Mouse (Mus musculus) left cerebral cortex, postnatal 14 days (tissue): ENCODE data around the gene Vstm2a. TPM values are rescaled to one million over a fixed set of nuclear protein-coding genes. Genes with fewer than 3 reads are reported as not detected.
A peak's percentile ranks its signal among the peaks of the same experiment; 100 is the strongest.

Experiments used
- DNase-seq, 2 experiments: peaks; one replicate each; pipeline ENCODE4 v3.0.0; 2021 to 2022; ENCODE audit warnings: low spot score in 2 of 2, mixed read lengths in 1 of 2
- intact Hi-C: fragments of 180-260 bp; cut with DNase I; formaldehyde crosslinking; loops from one replicate; pipeline ENCODE4 v1.15.1; 2025
- long read RNA-seq, 2 experiments: library from polyadenylated mRNA; stranded (forward); transcript quantifications; one replicate each; pipeline ENCODE4 v2.0.0; 2021
- total RNA-seq, 2 experiments: library from RNA; stranded (reverse); gene quantifications; 2 replicates each; pipeline ENCODE4 v1.2.3; 2021

Vstm2a gene
- 100 to 1,000 TPM; 139 to 162 TPM for total RNA-seq
- long read RNA-seq, experiment 1, transcript Vstm2a-205 (5 exons, 1,039 nt), result major isoform, 33 of 87 reads
- long read RNA-seq, experiment 1, transcript Vstm2a-201 (5 exons, 3,264 nt), result minor isoform, 12 of 87 reads
- long read RNA-seq, experiment 1, partial matches to known transcripts, result 34 of 87 reads
- long read RNA-seq, experiment 1, other reads (novel, unspliced or antisense), result 6 of 87 reads
- long read RNA-seq, experiment 2, transcript Vstm2a-205 (5 exons, 1,039 nt), result major isoform, 32 of 81 reads
- long read RNA-seq, experiment 2, transcript Vstm2a-201 (5 exons, 3,264 nt), result minor isoform, 10 of 81 reads
- long read RNA-seq, experiment 2, partial matches to known transcripts, result 32 of 81 reads
- long read RNA-seq, experiment 2, other reads (novel, unspliced or antisense), result 6 of 81 reads

GRCm38 (mm10) chr11:16257473-16257921, at the start of gene Vstm2a:
Vstm2a (plus strand) TSS chr11:16257724.
- intact Hi-C loops, result no loop called here
- DNase-seq, result peak; percentile 64 to 79

DNA sequence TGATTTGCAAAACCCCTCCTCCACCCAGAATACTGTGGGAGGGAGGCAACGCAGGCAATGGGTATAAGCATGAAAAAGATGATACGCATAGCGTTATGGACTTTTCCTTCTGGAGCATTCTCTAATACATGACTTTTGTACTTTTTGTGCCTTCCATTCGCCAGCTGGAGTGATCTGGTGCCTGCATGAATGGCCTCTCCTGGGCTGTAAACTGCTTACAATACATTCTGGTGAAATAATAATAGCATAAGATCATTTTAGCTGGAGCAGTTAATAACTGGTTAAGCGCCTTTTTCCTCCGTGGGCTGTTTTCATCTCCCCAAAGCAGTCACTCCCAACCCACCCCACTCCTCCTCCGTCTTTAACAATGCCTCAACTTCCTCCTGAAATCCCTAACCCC, 513 bp upstream of the Vstm2a start:
- DNase-seq, result peak; percentile 14 to 23
- intact Hi-C loops, result no loop called here

DNA sequence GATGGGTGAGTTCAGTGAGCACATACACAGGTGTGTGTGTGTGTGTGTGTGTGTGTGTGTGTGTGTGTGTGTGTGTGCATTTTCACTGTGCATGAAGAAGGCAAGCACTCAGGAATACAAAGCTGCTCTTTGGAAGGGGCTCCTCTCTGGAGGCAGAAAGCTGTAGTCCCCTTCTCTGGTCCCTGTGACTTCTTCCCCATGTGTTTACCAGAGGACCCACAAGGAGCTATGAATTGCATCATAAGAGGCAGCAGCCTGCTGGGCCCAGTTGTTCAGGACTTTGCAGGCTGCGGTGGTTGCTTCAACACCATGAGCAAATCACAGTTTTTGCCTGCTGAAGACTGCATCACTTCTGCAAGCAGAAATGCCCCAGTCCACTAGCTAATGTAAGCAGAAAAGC, 776 bp downstream of the Vstm2a start:
- intact Hi-C loops, result no loop called here
- peak; percentile 21 to 40 for DNase-seq

GRCm38 (mm10) chr11:16259876-16260275, 2.4 kb downstream of the Vstm2a start:
- DNase-seq, result peak in 1 of 2 experiments; percentile 14

GRCm38 (mm10) chr11:16260764-16261578, 3.4 kb downstream of the Vstm2a start:
- peak; percentile 84 to 86 for DNase-seq
- intact Hi-C loops, result loop anchor here (5.0 kb wide), 1 partner anchor 151 kb away; no protein-coding TSS in a partner anchor

More at GRCm38 (mm10) chr11:16259876-16260275, 2.4 kb downstream of the Vstm2a start:
- intact Hi-C loops, result loop anchor here (5.0 kb wide), 1 partner anchor 152 kb away; no protein-coding TSS in a partner anchor

DNA sequence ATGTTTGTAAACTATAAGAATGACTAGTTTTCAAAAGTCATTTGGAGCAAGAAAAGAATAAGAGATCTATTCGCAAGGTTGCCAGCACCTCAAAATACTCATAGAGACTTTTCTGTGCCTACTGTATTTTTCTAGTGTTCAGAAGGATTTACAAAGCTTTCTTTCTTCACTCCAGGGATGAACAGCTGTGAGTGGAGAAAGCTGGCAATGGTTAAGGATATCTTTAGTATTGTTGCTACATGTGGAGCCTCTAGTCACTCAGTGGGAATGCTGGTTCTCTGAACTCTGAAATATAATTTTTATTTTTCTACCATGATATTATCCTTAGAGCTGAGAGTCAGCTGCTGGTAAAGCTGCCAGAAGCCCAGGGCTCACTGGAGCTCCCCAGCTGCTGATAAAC, 10.9 kb downstream of the Vstm2a start:
- no peak for DNase-seq

GRCm38 (mm10) chr11:16290381-16290780, 32.9 kb downstream of the Vstm2a start:
- intact Hi-C loops, result no loop called here
- DNase-seq, result no peak

More for the DNA sequence above, 10.9 kb downstream of the Vstm2a start:
- intact Hi-C loops, result no loop called here

- intact Hi-C loops, result no loop called here
- DNase-seq, result no peak
These were observed 35.4 kb downstream of the Vstm2a start for GRCm38 (mm10) chr11:16292960-16293359.

GRCm38 (mm10) chr11:16296521-16296920, 39.0 kb downstream of the Vstm2a start:
- no peak for DNase-seq
- intact Hi-C loops, result no loop called here

DNA sequence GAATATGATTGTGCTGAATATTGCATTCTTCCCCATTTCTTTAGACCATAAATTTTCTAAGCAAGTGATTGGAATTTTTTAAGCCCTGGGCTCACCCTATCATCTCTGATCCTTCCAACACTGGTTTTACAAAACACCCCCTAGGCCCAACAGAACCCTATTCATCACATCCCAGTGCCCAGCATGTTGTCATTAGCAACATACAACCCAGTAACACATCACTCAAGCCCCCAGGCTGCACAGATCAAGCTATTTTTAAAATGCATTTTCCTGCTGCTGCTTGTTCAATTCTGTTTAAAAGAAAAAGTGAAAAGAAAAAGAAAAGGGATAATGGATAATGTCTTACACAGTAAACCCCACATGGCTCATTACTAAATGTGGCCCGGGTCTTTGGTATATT, 42.0 kb downstream of the Vstm2a start:
- DNase-seq, result no peak
- intact Hi-C loops, result no loop called here

- DNase-seq, result no peak
- intact Hi-C loops, result no loop called here
These were observed 42.4 kb downstream of the Vstm2a start for GRCm38 (mm10) chr11:16299960-16300359.

- peak; percentile 2 to 19 for DNase-seq
- intact Hi-C loops, result no loop called here
These were observed 43.2 kb downstream of the Vstm2a start for GRCm38 (mm10) chr11:16300709-16301108.

DNA sequence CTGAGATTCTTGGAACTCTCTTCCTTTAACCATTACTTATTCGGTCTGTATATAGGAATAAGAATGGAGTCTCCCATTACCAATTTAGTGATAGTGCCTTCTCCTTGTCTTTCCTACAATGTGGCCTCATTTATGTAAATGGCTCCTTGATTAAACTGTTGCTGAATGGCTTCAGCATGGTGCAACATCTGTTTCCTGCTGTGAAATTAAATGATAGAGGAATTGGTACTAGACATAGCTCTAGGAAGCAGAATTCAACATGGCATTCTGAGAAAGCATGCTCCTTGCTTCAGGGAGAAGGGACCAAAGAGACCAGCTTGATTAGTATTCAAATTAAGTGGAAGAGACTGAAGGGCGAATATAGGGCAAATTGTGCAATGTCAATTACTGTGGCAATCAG, 57.6 kb downstream of the Vstm2a start:
- intact Hi-C loops, result no loop called here
- no peak for DNase-seq

GRCm38 (mm10) chr11:16345179-16345578, 87.7 kb downstream of the Vstm2a start:
- DNase-seq, result no peak
- intact Hi-C loops, result no loop called here

DNA sequence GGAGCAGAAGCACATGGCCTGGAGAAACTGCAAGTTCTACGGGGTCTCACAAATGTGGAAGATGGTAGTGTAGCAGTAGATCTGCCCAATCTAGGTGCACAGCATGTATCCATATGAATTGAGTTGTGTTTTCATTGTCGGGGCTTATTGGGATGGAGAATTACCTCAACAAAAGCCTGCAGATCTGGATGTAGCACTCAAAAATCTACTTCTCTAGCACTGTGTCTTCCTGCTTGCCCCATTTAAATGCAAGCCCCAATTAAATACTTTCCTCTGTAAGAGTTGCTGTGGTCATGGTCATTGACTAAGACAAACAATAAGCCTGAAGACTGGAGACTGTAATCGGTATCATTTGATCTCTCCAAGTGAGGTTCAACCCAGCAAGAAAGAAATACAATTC, 88.2 kb downstream of the Vstm2a start:
- no peak for DNase-seq
- intact Hi-C loops, result no loop called here

DNA sequence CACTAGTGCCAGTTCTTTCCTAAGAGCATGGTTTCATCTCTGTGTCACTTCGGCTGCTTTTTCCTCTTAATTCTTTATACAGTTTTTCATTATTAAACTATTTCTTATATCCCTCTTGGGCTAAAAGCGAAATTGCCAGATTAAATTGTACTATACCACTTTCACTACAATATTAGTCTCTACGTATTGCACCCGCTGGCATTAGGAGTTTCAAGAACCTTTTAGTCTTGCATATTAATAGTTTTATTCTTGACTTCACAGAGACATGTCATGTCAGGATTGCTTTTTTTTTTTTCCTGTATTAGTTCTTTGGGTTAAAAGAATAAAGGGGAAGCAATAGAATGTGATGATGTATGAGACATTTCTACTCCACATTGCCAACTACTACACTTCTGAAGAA, 94.4 kb downstream of the Vstm2a start:
- no peak for DNase-seq
- intact Hi-C loops, result no loop called here

GRCm38 (mm10) chr11:16354356-16354755, 96.8 kb downstream of the Vstm2a start:
- no peak for DNase-seq
- intact Hi-C loops, result no loop called here

- no peak for DNase-seq
- intact Hi-C loops, result no loop called here
These were observed 109.5 kb downstream of the Vstm2a start for GRCm38 (mm10) chr11:16366852-16367587.

GRCm38 (mm10) chr11:16403627-16404026, 146.1 kb downstream of the Vstm2a start:
- DNase-seq, result peak; percentile 4 to 41
- intact Hi-C loops, result no loop called here

DNA sequence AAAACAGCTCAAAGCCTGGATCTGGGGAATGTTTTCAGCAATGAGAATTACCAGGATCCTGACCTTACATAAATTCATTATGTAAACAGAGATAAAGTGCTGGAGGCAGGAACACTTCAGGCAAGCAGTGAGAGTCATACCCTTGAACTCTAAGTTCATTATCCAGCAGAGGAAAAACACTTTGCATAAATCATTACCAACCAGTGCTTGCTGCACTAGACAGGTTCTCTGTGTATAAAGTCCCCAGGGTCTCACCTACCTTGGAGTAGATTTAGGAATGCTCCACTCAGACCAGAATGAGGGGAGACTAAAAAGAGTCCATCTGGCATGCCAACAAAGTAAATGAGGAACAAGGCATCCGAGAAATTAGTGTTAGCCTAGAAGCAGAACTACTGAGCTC, 154.2 kb downstream of the Vstm2a start:
- no peak for DNase-seq
- intact Hi-C loops, result loop anchor here (5.0 kb wide), 1 partner anchor 149 kb away; no protein-coding TSS in a partner anchor
